Mouse (Mus musculus): ENCODE data around the gene Tmem62. TPM values are rescaled to one million over a fixed set of nuclear protein-coding genes. Genes with fewer than 3 reads are reported as not detected.

The Tmem62 gene
- polyA plus RNA-seq, 1 experiment from 2014 or later, result 3.9 TPM

- WGBS, result 20% methylated on average over 5 of the region's 5 CpGs
- peak overlapping the region; percentile 76 for H3K4me2 ChIP-seq (ENCODE audit: low read length)
- peak overlapping the region; percentile 80 for H3K9ac ChIP-seq (ENCODE audit: low read length)
- ATAC-seq (ENCODE audit: insufficient number of reproducible peaks, insufficient read depth, low FRiP score, low read depth), result no peak
- H3K36me3 ChIP-seq (ENCODE audit: control insufficient read depth, insufficient read depth, low read length), result peaks cover 29% of the 10 kb centered on the region
- H3K27ac ChIP-seq (replicated peaks in 1 of 2; ENCODE audit: control insufficient read depth in 1 of 2, insufficient read depth in 1 of 2, low read depth in 2 of 2, low read length in 2 of 2), result no peak overlapping the region
- peak overlapping the region; percentile 89 to 90 for H3K4me3 ChIP-seq (ENCODE audit: control insufficient read depth in 1 of 2, insufficient read depth in 1 of 2, low read depth in 1 of 2, low read length in 2 of 2)
- H3K9me3 ChIP-seq (ENCODE audit: control insufficient read depth, low read length), result no peaks in the 10 kb centered on the region
- peaks cover 2 to 5% of the 10 kb centered on the region in 2 experiments for H3K4me1 ChIP-seq (ENCODE audit: control insufficient read depth in 2 of 2, insufficient read depth in 2 of 2, low read length in 2 of 2)
- no peaks in the 10 kb centered on the region for H3K27me3 ChIP-seq (ENCODE audit: control insufficient read depth, insufficient read depth, low read length)
These were observed 32.4 kb downstream of the Tmem62 start for GRCm38 (mm10) chr2:121009071-121009677.

- Histone ChIP-seq H3K4me3 (ENCODE audit: control insufficient read depth in 1 of 2, insufficient read depth in 1 of 2, low read depth in 1 of 2, low read length in 2 of 2) (no peak overlapping the region), H3K36me3 (ENCODE audit: control insufficient read depth, insufficient read depth, low read length) (peaks cover 53% of the 10 kb centered on the region), H3K4me1 (ENCODE audit: control insufficient read depth in 2 of 2, insufficient read depth in 2 of 2, low read length in 2 of 2) (peaks cover 2 to 5% of the 10 kb centered on the region in 2 experiments), H3K9me3 (ENCODE audit: control insufficient read depth, low read length) (no peaks in the 10 kb centered on the region), H3K27ac (replicated peaks in 1 of 2; ENCODE audit: control insufficient read depth in 1 of 2, insufficient read depth in 1 of 2, low read depth in 2 of 2, low read length in 2 of 2) (no peak overlapping the region), H3K27me3 (ENCODE audit: control insufficient read depth, insufficient read depth, low read length) (no peaks in the 10 kb centered on the region), H3K9ac (ENCODE audit: low read length) (no peak overlapping the region), H3K4me2 (ENCODE audit: low read length) (no peak overlapping the region)
- ATAC-seq (ENCODE audit: insufficient number of reproducible peaks, insufficient read depth, low FRiP score, low read depth), result no peak
- 85% methylated on average over 9 of the region's 9 CpGs for WGBS
These were observed 35.9 kb downstream of the Tmem62 start for GRCm38 (mm10) chr2:121012676-121013075.

- no peak overlapping the region for H3K4me2 ChIP-seq (ENCODE audit: low read length)
- no peak for ATAC-seq (ENCODE audit: insufficient number of reproducible peaks, insufficient read depth, low FRiP score, low read depth)
- no peak overlapping the region for H3K9ac ChIP-seq (ENCODE audit: low read length)
- H3K27me3 ChIP-seq (ENCODE audit: control insufficient read depth, insufficient read depth, low read length), result no peaks in the 10 kb centered on the region
- no peaks in the 10 kb centered on the region for H3K4me1 ChIP-seq (ENCODE audit: control insufficient read depth in 2 of 2, insufficient read depth in 2 of 2, low read length in 2 of 2)
- peaks cover 2% of the 10 kb centered on the region; the same call in 1 of the 2 replicates for H3K9me3 ChIP-seq (ENCODE audit: control insufficient read depth, low read length)
- H3K4me3 ChIP-seq (ENCODE audit: control insufficient read depth in 1 of 2, insufficient read depth in 1 of 2, low read depth in 1 of 2, low read length in 2 of 2), result no peak overlapping the region
- 74% methylated on average over 2 of the region's 2 CpGs for WGBS
- no peak overlapping the region for H3K27ac ChIP-seq (replicated peaks in 1 of 2; ENCODE audit: control insufficient read depth in 1 of 2, insufficient read depth in 1 of 2, low read depth in 2 of 2, low read length in 2 of 2)
- H3K36me3 ChIP-seq (ENCODE audit: control insufficient read depth, insufficient read depth, low read length), result peaks cover 54% of the 10 kb centered on the region
These were observed 38.7 kb downstream of the Tmem62 start for GRCm38 (mm10) chr2:121015507-121015906.

- H3K9ac ChIP-seq (ENCODE audit: low read length), result no peak overlapping the region
- no peak overlapping the region for H3K27ac ChIP-seq (replicated peaks in 1 of 2; ENCODE audit: control insufficient read depth in 1 of 2, insufficient read depth in 1 of 2, low read depth in 2 of 2, low read length in 2 of 2)
- H3K27me3 ChIP-seq (ENCODE audit: control insufficient read depth, insufficient read depth, low read length), result no peaks in the 10 kb centered on the region
- WGBS, result 79% methylated on average over 9 of the region's 9 CpGs
- H3K4me3 ChIP-seq (ENCODE audit: control insufficient read depth in 1 of 2, insufficient read depth in 1 of 2, low read depth in 1 of 2, low read length in 2 of 2), result no peak overlapping the region
- peaks cover 2% of the 10 kb centered on the region; the same call in 1 of the 2 replicates for H3K9me3 ChIP-seq (ENCODE audit: control insufficient read depth, low read length)
- H3K4me2 ChIP-seq (ENCODE audit: low read length), result no peak overlapping the region
- H3K4me1 ChIP-seq (ENCODE audit: control insufficient read depth in 2 of 2, insufficient read depth in 2 of 2, low read length in 2 of 2), result no peaks in the 10 kb centered on the region
- H3K36me3 ChIP-seq (ENCODE audit: control insufficient read depth, insufficient read depth, low read length), result peaks cover 54% of the 10 kb centered on the region
- ATAC-seq (ENCODE audit: insufficient number of reproducible peaks, insufficient read depth, low FRiP score, low read depth), result no peak
These were observed 39.4 kb downstream of the Tmem62 start for GRCm38 (mm10) chr2:121016226-121016625.

- Histone ChIP-seq H3K27ac (replicated peaks in 1 of 2; ENCODE audit: control insufficient read depth in 1 of 2, insufficient read depth in 1 of 2, low read depth in 2 of 2, low read length in 2 of 2) (0 out of 4 replicates have a peak overlapping the region, but pooled peaks have one; percentile 2 to 12), H3K36me3 (ENCODE audit: control insufficient read depth, insufficient read depth, low read length) (peaks cover 46% of the 10 kb centered on the region), H3K4me2 (ENCODE audit: low read length) (no peak overlapping the region), H3K4me1 (ENCODE audit: control insufficient read depth in 2 of 2, insufficient read depth in 2 of 2, low read length in 2 of 2) (no peaks in the 10 kb centered on the region), H3K9me3 (ENCODE audit: control insufficient read depth, low read length) (peaks cover 2% of the 10 kb centered on the region; the same call in 1 of the 2 replicates), H3K4me3 (ENCODE audit: control insufficient read depth in 1 of 2, insufficient read depth in 1 of 2, low read depth in 1 of 2, low read length in 2 of 2) (no peak overlapping the region), H3K9ac (ENCODE audit: low read length) (no peak overlapping the region), H3K27me3 (ENCODE audit: control insufficient read depth, insufficient read depth, low read length) (no peaks in the 10 kb centered on the region)
- ATAC-seq (ENCODE audit: insufficient number of reproducible peaks, insufficient read depth, low FRiP score, low read depth), result no peak
- 71% methylated on average over 1 of the region's 1 CpGs for WGBS
These were observed 40.3 kb downstream of the Tmem62 start for GRCm38 (mm10) chr2:121017151-121017550.

GRCm38 (mm10) chr2:121022918-121023317, 46.1 kb downstream of the Tmem62 start:
- H3K4me1 ChIP-seq (ENCODE audit: control insufficient read depth in 2 of 2, insufficient read depth in 2 of 2, low read length in 2 of 2), result no peaks in the 10 kb centered on the region
- no peak overlapping the region for H3K9ac ChIP-seq (ENCODE audit: low read length)
- H3K4me2 ChIP-seq (ENCODE audit: low read length), result no peak overlapping the region
- 0 out of 2 replicates have a peak, but pooled peaks cover 8% of the 10 kb centered on the region for H3K27me3 ChIP-seq (ENCODE audit: control insufficient read depth, insufficient read depth, low read length)
- H3K9me3 ChIP-seq (ENCODE audit: control insufficient read depth, low read length), result peaks cover under 1% of the 10 kb centered on the region; the same call in 1 of the 2 replicates
- H3K36me3 ChIP-seq (ENCODE audit: control insufficient read depth, insufficient read depth, low read length), result peaks cover 2% of the 10 kb centered on the region
- no peak overlapping the region for H3K27ac ChIP-seq (replicated peaks in 1 of 2; ENCODE audit: control insufficient read depth in 1 of 2, insufficient read depth in 1 of 2, low read depth in 2 of 2, low read length in 2 of 2)
- ATAC-seq (ENCODE audit: insufficient number of reproducible peaks, insufficient read depth, low FRiP score, low read depth), result no peak
- 70% methylated on average over 5 of the region's 5 CpGs for WGBS
- no peak overlapping the region for H3K4me3 ChIP-seq (ENCODE audit: control insufficient read depth in 1 of 2, insufficient read depth in 1 of 2, low read depth in 1 of 2, low read length in 2 of 2)

GRCm38 (mm10) chr2:121036733-121037341, 60.0 kb downstream of the Tmem62 start, which contains the start of gene Epb42:
Gene Epb42 (minus strand): TSS chr2:121037072.
- peak; percentile 26; the same call in 1 of the 2 replicates for ATAC-seq (ENCODE audit: insufficient number of reproducible peaks, insufficient read depth, low FRiP score, low read depth)
- 42% methylated on average over 5 of the region's 5 CpGs for WGBS
- Histone ChIP-seq H3K4me2 (ENCODE audit: low read length) (no peak within 1 kb of the TSS), H3K9ac (ENCODE audit: low read length) (no peak within 1 kb of the TSS), H3K4me1 (ENCODE audit: control insufficient read depth in 2 of 2, insufficient read depth in 2 of 2, low read length in 2 of 2) (peaks cover 0 to 2% of the 10 kb centered on the region in 2 experiments; a peak in 1 of 4 replicates), H3K36me3 (ENCODE audit: control insufficient read depth, insufficient read depth, low read length) (no peaks in the 10 kb centered on the region), H3K9me3 (ENCODE audit: control insufficient read depth, low read length) (no peaks in the 10 kb centered on the region), H3K4me3 (ENCODE audit: control insufficient read depth in 1 of 2, insufficient read depth in 1 of 2, low read depth in 1 of 2, low read length in 2 of 2) (no peak within 1 kb of the TSS), H3K27me3 (ENCODE audit: control insufficient read depth, insufficient read depth, low read length) (no peaks in the 10 kb centered on the region), H3K27ac (replicated peaks in 1 of 2; ENCODE audit: control insufficient read depth in 1 of 2, insufficient read depth in 1 of 2, low read depth in 2 of 2, low read length in 2 of 2) (peak within 1 kb of the TSS in 1 of 2 experiments; percentile 23; a peak in 1 of 4 replicates)
